Mouse (Mus musculus) layer of hippocampus, adult 2 months (tissue): ENCODE measurements at regions not wholly inside any gene's neighbourhood (a gene's known extent, or its start where the extent isn't known, plus 50 kb on each side); places are given as distances from the start of the nearest gene placed in this dataset.

Experiments
- DNase-seq, 2 experiments: peaks; one replicate each; pipeline ENCODE4 v3.0.0; 2022; ENCODE audit warnings: low spot score in 2 of 2
- H3K27ac ChIP-seq: fragments of 200-600 bp; 2 replicates; pipeline ENCODE4 v1.8.1; 2022
- H3K4me3 ChIP-seq: fragments of 200-600 bp; 2 replicates; pipeline ENCODE4 v1.8.1; 2022; ENCODE audit warnings: mild to moderate bottlenecking
- CTCF ChIP-seq: fragments of 200-600 bp; conservative IDR thresholded peaks from 2 replicates; pipeline ENCODE4 v1.8.1; 2022; ENCODE audit warnings: antibody characterized with exemption, mild to moderate bottlenecking, moderate library complexity

- Histone ChIP-seq H3K27ac (peak overlapping the region; percentile 1; the same call in 1 of the 2 replicates), H3K4me3 (no peak overlapping the region)
- DNase-seq: no peak
- TF ChIP-seq CTCF: no peak
Observed at GRCm38 (mm10) chr5:103293953-103294352, 82.8 kb upstream of the Mapk10 start.

GRCm38 (mm10) chr5:103291691-103292090 lies 80.6 kb upstream of the Mapk10 start:
- no peak for DNase-seq
- no peak overlapping the region for H3K4me3 ChIP-seq
- no peak for TF ChIP-seq CTCF
- H3K27ac ChIP-seq: no peak overlapping the region

- no peak overlapping the region for H3K4me3 ChIP-seq
- DNase-seq: no peak
- no peak for TF ChIP-seq CTCF
- no peak overlapping the region for H3K27ac ChIP-seq
Observed at GRCm38 (mm10) chr5:103291219-103291618, 80.1 kb upstream of the Mapk10 start.

DNA sequence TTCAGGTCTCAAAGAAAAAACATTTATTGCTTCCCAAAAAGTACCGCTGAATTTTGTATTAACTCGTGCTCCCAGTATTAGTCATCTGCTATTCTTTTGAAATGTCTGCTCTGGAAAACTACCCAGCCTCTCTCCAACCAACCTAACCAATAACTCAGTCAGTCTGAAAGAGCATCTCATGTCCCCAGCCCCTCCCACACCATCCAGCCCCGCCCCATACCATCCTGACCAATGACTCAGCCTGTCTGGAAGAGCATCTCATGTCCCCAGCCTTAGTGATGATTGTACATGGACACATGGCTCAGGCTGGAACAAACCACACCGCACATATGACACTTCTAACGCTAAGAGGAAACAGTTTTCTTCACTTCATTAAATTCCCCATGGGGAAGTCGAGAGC lies 58.1 kb upstream of the Mapk10 start:
- peak; percentile 18 to 44 for DNase-seq
- no peak for TF ChIP-seq CTCF
- H3K27ac ChIP-seq: no peak overlapping the region
- no peak overlapping the region for H3K4me3 ChIP-seq

DNA sequence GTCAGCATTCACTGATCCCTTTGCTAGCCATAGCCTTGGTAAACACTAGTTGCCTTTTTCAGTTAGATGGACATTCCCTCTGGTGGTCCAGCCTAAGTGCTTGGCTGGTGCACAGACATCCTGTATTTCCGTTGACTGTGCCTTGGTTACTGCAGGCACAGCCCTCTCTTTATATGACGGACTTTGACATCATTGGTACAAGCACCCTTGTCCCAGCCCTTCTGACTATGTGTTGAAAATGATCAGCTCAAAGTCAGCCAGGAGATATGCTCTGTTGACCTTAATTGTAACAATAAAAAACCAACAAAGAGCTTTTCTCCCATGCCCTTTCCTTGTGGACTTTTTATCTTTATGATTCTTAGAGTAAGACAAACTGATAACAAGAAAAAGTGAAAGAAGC lies 53.8 kb upstream of the Mapk10 start:
- TF ChIP-seq CTCF: no peak
- no peak for DNase-seq
- no peak overlapping the region for H3K4me3 ChIP-seq

GRCm38 (mm10) chr5:103261406-103261805 lies 50.3 kb upstream of the Mapk10 start:
- H3K4me3 ChIP-seq: no peak overlapping the region
- DNase-seq: peak; percentile 18 to 45
- TF ChIP-seq CTCF: no peak
- no peak overlapping the region for H3K27ac ChIP-seq

More for the DNA sequence above, 53.8 kb upstream of the Mapk10 start:
- no peak overlapping the region for H3K27ac ChIP-seq
